Mouse (Mus musculus) spleen, adult 2 months (tissue): ENCODE measurements around the gene Gm281.
"Not testable (repeated sequence)": the region's sequence is repeated elsewhere in the genome, so short reads cannot be mapped to it uniquely, and the experiment has no call there.

Experiments used
- CTCF ChIP-seq: fragments of 200-500 bp; IDR thresholded peaks from 2 replicates; pipeline ENCODE4 v1.5.1; 2011; ENCODE audit warnings: mild to moderate bottlenecking, inconsistent platforms; ENCODE audit not compliant: insufficient read depth, insufficient read length, insufficient replicate concordance; ENCODE audit errors: extremely low read depth
- POLR2A ChIP-seq: fragments of 200-500 bp; IDR thresholded peaks from 2 replicates; pipeline ENCODE4 v1.6.1; 2011; ENCODE audit warnings: low read depth, low read length, inconsistent platforms

DNA sequence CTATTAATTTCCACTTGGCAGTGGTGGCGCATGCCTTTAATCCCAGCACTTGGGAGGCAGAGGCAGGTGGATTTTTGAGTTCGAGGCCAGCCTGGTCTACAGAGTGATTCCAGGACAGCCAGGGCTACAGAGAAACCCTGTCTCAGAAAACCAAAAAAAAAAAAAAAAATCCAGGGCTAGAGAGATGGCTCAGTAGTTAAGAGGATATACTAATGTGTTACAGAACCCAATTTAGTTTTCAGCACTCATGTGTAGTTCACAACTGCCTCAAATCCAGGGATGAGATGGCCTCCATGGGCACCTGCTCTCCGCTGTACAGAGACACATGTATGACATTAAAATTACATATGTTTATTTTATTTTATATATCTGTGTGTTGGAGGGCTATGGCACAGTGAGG, 37.9 kb upstream of the Gm281 start:
- TF ChIP-seq CTCF, POLR2A: not testable (repeated sequence)
